Mouse (Mus musculus) testis, adult 2 months (tissue): ENCODE results near the gene Kirrel. TPM values are rescaled to one million over a fixed set of nuclear protein-coding genes. Genes with fewer than 3 reads are reported as not detected.
A peak's percentile ranks its signal among the peaks of the same experiment; 100 is the strongest.

Source experiments
- H3K27ac ChIP-seq: fragments of 200-500 bp; 2 replicates; pipeline ENCODE4 v1.5.1; 2012; ENCODE audit warnings: low read depth, low read length; ENCODE audit not compliant: control insufficient read depth, insufficient read depth
- H3K27me3 ChIP-seq: fragments of 200-500 bp; 2 replicates; pipeline ENCODE4 v1.6.1; 2012; ENCODE audit warnings: mild to moderate bottlenecking, low read length, moderate library complexity; ENCODE audit not compliant: control insufficient read depth, insufficient read depth
- H3K36me3 ChIP-seq: fragments of 200-500 bp; 2 replicates; pipeline ENCODE4 v1.6.1; 2012; ENCODE audit warnings: mild to moderate bottlenecking, low read length; ENCODE audit not compliant: control insufficient read depth, insufficient read depth
- H3K4me1 ChIP-seq: fragments of 200-500 bp; 2 replicates; pipeline ENCODE4 v1.6.1; 2012; ENCODE audit warnings: low read length; ENCODE audit not compliant: control insufficient read depth, insufficient read depth
- H3K4me3 ChIP-seq: fragments of 200-500 bp; 2 replicates; pipeline ENCODE4 v1.5.1; 2012; ENCODE audit warnings: low read depth, mild to moderate bottlenecking, low read length, moderate library complexity, mixed read lengths; ENCODE audit not compliant: control insufficient read depth
- CTCF ChIP-seq: fragments of 200-500 bp; IDR thresholded peaks from 2 replicates; pipeline ENCODE4 v1.5.1; 2012; ENCODE audit warnings: low read depth, mild to moderate bottlenecking, inconsistent platforms, low read length, moderate library complexity; ENCODE audit not compliant: control insufficient read depth, insufficient read depth, insufficient replicate concordance
- POLR2A ChIP-seq: fragments of 200-500 bp; IDR thresholded peaks from 2 replicates; pipeline ENCODE4 v1.6.1; 2012; ENCODE audit warnings: low read depth, mild to moderate bottlenecking, inconsistent platforms, low read length, moderate library complexity; ENCODE audit not compliant: control insufficient read depth
- polyA plus RNA-seq: library from polyadenylated mRNA; depleted of rRNA; stranded (reverse); fragments of >200 nt; gene quantifications from 2 replicates; pipeline ENCODE4 v1.2.3, GENCODE M21; 2012

The Kirrel gene
- polyA plus RNA-seq, 1 experiment = 1.8 TPM

- Histone ChIP-seq H3K4me1 (peaks cover 2% of the 10 kb centered on the region), H3K36me3 (no peaks in the 10 kb centered on the region), H3K4me3 (no peak overlapping the region), H3K27me3 (no peaks in the 10 kb centered on the region), H3K27ac (no peak overlapping the region)
- TF ChIP-seq POLR2A (no peak), CTCF (no peak)
These were observed 77.3 kb downstream of the Kirrel start for GRCm38 (mm10) chr3:87097205-87097604.

DNA sequence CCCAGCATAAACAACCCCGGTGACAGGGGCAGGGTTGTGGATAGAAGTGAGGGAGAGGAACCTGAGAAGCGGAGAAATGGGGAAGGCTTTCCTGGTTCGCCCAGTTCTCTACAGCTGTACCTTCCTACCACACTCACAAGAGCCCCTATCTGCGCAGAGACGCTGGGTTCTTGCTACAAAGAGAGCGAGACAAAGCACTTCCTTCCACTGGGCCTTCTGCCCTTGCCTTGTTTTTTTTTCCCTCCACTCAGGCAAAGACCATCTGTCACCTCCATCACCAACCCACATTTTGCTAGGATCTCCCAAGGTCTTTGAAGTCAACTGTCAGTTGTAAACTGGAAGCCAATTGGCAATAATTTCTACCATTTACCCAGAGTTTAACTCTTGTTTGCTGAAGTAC, 80.8 kb downstream of the Kirrel start:
- no peak for TF ChIP-seq CTCF
- TF ChIP-seq POLR2A = no peak
- no peak overlapping the region for H3K27ac ChIP-seq
- no peaks in the 10 kb centered on the region for H3K36me3 ChIP-seq
- no peaks in the 10 kb centered on the region; the same call in 1 of the 2 replicates for H3K4me1 ChIP-seq
- H3K27me3 ChIP-seq = no peaks in the 10 kb centered on the region
- no peak overlapping the region for H3K4me3 ChIP-seq

DNA sequence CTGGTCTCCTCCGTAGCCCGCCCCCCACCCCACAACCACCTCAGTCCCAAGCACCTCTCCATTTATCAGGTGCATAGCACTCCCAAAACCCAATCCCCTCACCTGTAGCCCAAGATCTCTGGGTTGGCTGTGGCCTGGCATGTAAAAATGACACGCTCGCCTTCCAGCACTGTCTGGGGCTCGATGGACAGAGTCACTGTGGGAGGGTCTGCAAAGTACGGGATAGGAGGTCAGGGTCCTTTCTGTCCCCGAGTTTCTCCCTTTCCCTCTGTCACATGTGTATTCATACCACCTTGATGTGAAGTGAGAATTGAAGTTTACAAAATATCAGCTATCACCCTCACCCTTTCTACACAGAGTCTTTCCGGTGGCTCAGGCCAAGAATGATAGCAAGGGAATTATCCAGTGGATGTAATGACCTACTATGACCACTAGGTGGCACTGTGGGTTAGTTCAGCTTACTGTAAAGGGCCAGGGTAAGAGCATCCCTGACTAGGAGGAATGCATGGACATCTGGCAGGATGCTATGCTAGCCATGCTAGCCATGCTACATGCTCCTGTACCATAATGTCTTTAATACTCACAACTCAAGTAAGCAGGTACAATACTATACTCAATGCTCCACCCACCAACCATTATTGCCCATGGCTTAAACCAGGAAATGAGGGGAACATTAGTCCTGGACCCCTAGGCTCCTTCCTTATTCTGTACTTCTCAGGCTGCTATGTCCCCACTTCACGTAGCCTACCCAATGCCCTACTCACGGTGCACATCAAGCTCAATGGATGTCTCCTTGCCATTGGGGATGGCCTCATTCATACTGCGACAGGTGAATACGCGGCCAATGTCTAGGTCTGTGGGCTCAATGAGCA, 84.6 kb downstream of the Kirrel start:
- Histone ChIP-seq H3K27me3 (no peaks in the 10 kb centered on the region), H3K27ac (no peak overlapping the region), H3K4me1 (no peaks in the 10 kb centered on the region), H3K4me3 (no peak overlapping the region), H3K36me3 (no peaks in the 10 kb centered on the region)
- TF ChIP-seq POLR2A (no peak), CTCF (peak; percentile 63; the same call in 1 of the 2 replicates)

GRCm38 (mm10) chr3:87087146-87087545, 87.4 kb downstream of the Kirrel start:
- TF ChIP-seq POLR2A (no peak), CTCF (no peak)
- H3K27me3 ChIP-seq = no peaks in the 10 kb centered on the region
- no peak overlapping the region for H3K4me3 ChIP-seq
- H3K4me1 ChIP-seq = no peaks in the 10 kb centered on the region
- H3K36me3 ChIP-seq = no peaks in the 10 kb centered on the region
- no peak overlapping the region for H3K27ac ChIP-seq

- Histone ChIP-seq H3K27ac (no peak overlapping the region), H3K36me3 (no peaks in the 10 kb centered on the region), H3K4me1 (no peaks in the 10 kb centered on the region), H3K27me3 (no peaks in the 10 kb centered on the region), H3K4me3 (no peak overlapping the region)
- TF ChIP-seq POLR2A (no peak), CTCF (peak; percentile 94)
These were observed 92.3 kb downstream of the Kirrel start for GRCm38 (mm10) chr3:87082235-87082634.

DNA sequence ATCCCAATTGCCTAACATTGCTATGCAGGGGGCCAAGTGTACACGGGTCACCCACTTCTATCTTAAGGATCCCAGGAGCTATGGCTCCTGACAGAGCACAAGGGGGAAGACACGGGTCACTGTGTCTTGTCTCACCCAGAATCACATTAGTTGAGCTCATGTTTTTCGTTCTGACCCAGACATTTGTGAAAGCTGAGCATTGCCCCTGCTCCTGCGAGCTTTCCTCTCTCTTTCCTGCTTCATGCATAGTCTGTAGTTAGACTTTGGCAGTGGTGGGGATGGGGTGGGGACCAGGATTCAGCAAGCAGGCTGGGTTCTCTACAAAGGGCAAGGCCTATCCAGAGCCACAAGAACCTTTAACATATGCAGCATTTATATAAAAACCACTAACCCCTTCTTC, 94.8 kb downstream of the Kirrel start:
- Histone ChIP-seq H3K4me1 (no peaks in the 10 kb centered on the region), H3K27ac (no peak overlapping the region), H3K4me3 (no peak overlapping the region), H3K27me3 (no peaks in the 10 kb centered on the region), H3K36me3 (no peaks in the 10 kb centered on the region)
- no peak for TF ChIP-seq CTCF
- no peak for TF ChIP-seq POLR2A

GRCm38 (mm10) chr3:87079301-87079700, 95.2 kb downstream of the Kirrel start:
- no peak overlapping the region for H3K27ac ChIP-seq
- no peaks in the 10 kb centered on the region for H3K36me3 ChIP-seq
- H3K4me1 ChIP-seq = no peaks in the 10 kb centered on the region
- no peak for TF ChIP-seq POLR2A
- TF ChIP-seq CTCF = no peak
- H3K27me3 ChIP-seq = no peaks in the 10 kb centered on the region
- no peak overlapping the region for H3K4me3 ChIP-seq
